Mouse (Mus musculus) mouse trophoblast stem cell (cell line): Measurements from ENCODE around the gene Vav1.

ENCODE experiments used
- in situ Hi-C, 2 experiments: fragments of 300-500 bp; cut with MseI, MboI; formaldehyde crosslinking; loops; 2 replicates in 1 of 2; 3 replicates in 1 of 2; pipeline ENCODE4 v1.15.1; 2025

The Vav1 gene

GRCm38 (mm10) chr17:57335194-57335593, 56.3 kb downstream of the Vav1 start:
- in situ Hi-C loops = loop anchor here (10.0 kb wide), 3 partner anchors 50 to 120 kb away; partner anchors contain the start of gene C3 (in 1 of the 2)

- in situ Hi-C loops = loop anchor here (10.0 kb wide), 3 partner anchors 51 to 121 kb away; partner anchors contain the start of gene C3 (in 1 of the 2)
Observed at GRCm38 (mm10) chr17:57335673-57336303, 56.9 kb downstream of the Vav1 start.

GRCm38 (mm10) chr17:57337996-57338395, 59.1 kb downstream of the Vav1 start:
- in situ Hi-C loops = loop anchor here (10.0 kb wide), 3 partner anchors 53 to 123 kb away; partner anchors contain the start of gene C3 (in 1 of the 2)

GRCm38 (mm10) chr17:57339298-57339697, 60.4 kb downstream of the Vav1 start:
- in situ Hi-C loops = loop anchor here (10.0 kb wide), 3 partner anchors 54 to 124 kb away; partner anchors contain the start of gene C3 (in 1 of the 2)

- in situ Hi-C loops = no loop called here
Observed at GRCm38 (mm10) chr17:57341568-57341967, 62.7 kb downstream of the Vav1 start.

GRCm38 (mm10) chr17:57344029-57344707, 65.3 kb downstream of the Vav1 start:
- in situ Hi-C loops = no loop called here

GRCm38 (mm10) chr17:57347017-57347416, 68.1 kb downstream of the Vav1 start:
- in situ Hi-C loops = no loop called here

GRCm38 (mm10) chr17:57347781-57348180, 68.9 kb downstream of the Vav1 start:
- in situ Hi-C loops = no loop called here

GRCm38 (mm10) chr17:57349067-57349466, 70.2 kb downstream of the Vav1 start:
- in situ Hi-C loops = no loop called here

GRCm38 (mm10) chr17:57350212-57350611, 71.3 kb downstream of the Vav1 start:
- in situ Hi-C loops = no loop called here

- in situ Hi-C loops = no loop called here
Observed at GRCm38 (mm10) chr17:57351107-57351506, 72.2 kb downstream of the Vav1 start.

GRCm38 (mm10) chr17:57358441-57358840, 79.5 kb downstream of the Vav1 start, which contains the start of gene Adgre1:
TSS of gene Adgre1 (plus strand) at chr17:57358691.
- in situ Hi-C loops = no loop called here

- in situ Hi-C loops = no loop called here
Observed at GRCm38 (mm10) chr17:57359485-57360241, 80.8 kb downstream of the Vav1 start.
